Mouse (Mus musculus) lung, postnatal 0 days (tissue): ENCODE measurements around the gene Ncoa1.

Experiments used
- CTCF ChIP-seq: IDR thresholded peaks from 2 replicates; pipeline ENCODE4 v1.5.1; 2016; ENCODE audit warnings: antibody characterized with exemption, mild to moderate bottlenecking
- EP300 ChIP-seq: IDR thresholded peaks from 2 replicates; pipeline ENCODE4 v1.6.1; 2016; ENCODE audit warnings: antibody characterized with exemption, mild to moderate bottlenecking, control low read depth

GRCm38 (mm10) chr12:4306712-4307313, 170.2 kb downstream of the Ncoa1 start:
- TF ChIP-seq CTCF (no peak), EP300 (no peak)
